Mouse (Mus musculus) C2C12 (cell line): ENCODE measurements around the gene Pnrc1.

Experiments used
- CEBPB ChIP-seq: IDR thresholded peaks from one replicate; pipeline ENCODE4 v1.6.1; 2011; ENCODE audit warnings: low read depth, mild to moderate bottlenecking, control low read depth, moderate library complexity
- CTCF ChIP-seq: IDR thresholded peaks from one replicate; pipeline ENCODE4 v1.5.1; 2011; ENCODE audit not compliant: control insufficient read depth, insufficient read depth, insufficient read length
- MAX ChIP-seq: IDR thresholded peaks from one replicate; pipeline ENCODE4 v1.6.1; 2011; ENCODE audit warnings: mild to moderate bottlenecking, control low read depth
- MYOG ChIP-seq: IDR thresholded peaks from one replicate; pipeline ENCODE4 v1.6.1; 2011; ENCODE audit not compliant: control insufficient read depth, insufficient read length; ENCODE audit errors: extremely low read depth

DNA sequence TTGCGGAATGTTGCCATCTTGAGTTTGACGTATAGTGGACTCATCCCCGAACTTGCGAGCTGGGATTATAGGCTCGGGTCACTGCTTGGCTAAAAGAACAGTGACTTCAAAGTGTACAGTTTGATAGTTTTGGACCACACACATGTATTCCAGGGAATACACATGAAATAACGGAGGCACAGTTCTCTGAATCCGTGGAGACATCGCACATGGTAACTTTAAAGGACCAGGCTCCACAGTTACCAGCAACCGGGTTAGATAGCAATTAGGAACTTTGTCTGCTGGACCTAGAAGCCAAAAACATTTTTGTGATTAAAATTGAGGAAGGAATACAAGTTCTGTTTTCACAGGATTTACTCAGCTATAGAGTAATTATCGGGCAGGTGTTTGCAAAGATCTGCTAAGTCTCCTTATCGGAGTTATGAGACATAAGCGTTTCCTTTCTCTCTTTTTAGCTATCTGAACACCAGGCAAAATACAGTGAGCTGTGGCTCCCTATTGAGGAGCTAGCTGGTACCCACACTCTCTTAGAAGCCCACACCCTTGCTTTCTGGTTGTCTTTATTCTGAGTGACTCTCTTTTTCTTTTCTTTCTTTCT is 21.0 kb upstream of the Pnrc1 start:
- TF ChIP-seq CTCF = no peak
- no peak for TF ChIP-seq CEBPB
- no peak for TF ChIP-seq MAX
- no peak for TF ChIP-seq MYOG
